16 mouse cellular contexts compared by ENCODE assay signal in the genomic region with DNA sequence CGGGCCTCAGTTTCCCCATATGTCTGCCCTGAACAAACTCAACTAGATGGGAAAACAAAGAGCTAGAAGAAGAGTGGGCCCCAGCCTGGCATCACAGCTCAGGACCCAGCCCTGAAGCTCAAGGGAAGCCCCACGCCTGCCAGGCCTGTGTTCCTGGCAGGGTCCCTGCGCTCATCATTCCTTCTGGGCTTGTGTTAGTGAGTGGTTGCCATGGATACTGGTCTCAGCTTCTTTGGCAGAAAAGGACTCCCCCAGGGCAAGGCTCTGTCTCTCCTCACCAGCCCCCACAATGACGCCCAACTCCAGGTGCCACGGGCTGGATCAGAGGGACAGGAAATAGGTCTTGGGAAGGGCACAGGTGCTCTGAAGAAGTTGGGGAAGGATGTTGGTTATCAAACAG. TPM values are rescaled to one million over a fixed set of nuclear protein-coding genes. Genes with fewer than 3 reads are reported as not detected.
DNase-seq lines count a peak whose midpoint lies in the region; ATAC-seq and TF ChIP-seq lines count a peak whose summit lies in the region.
"Had no signal": no experiment of that assay in that cellular context is flagged by ENCODE, and none has a peak within 500 bp of the region (broad histone marks: within the 10 kb centered on the region; RNA-seq: fewer than 3 reads in every experiment).

No protein-coding gene starts in this region.

- peak; percentile 35; the same call in 1 of the 2 replicates for ATAC-seq in frontal cortex, adult (ENCODE audit: low TSS enrichment)
- ATAC-seq in midbrain, embryonic 14.5 days (ENCODE audit: low FRiP score, low TSS enrichment) = no peak
- ATAC-seq in stomach, postnatal 0 days (ENCODE audit: low FRiP score, low TSS enrichment) = no peak
- ATAC-seq: Patski had no signal

- no peaks in the 10 kb centered on the region for H3K27me3 ChIP-seq in midbrain, embryonic 14.5 days (ENCODE audit: control insufficient read depth, insufficient read depth, low read length)
- peaks cover 35% of the 10 kb centered on the region for H3K27me3 ChIP-seq in midbrain, embryonic 10.5 days (ENCODE audit: low read depth, poor library complexity, severe bottlenecking)
- H3K27me3 ChIP-seq in stomach, postnatal 0 days (ENCODE audit: control insufficient read depth, insufficient read depth, low read length) = no peaks in the 10 kb centered on the region
- H3K27me3 ChIP-seq: Patski had no signal

- no peak for DNase-seq in frontal cortex, postnatal 14 days (ENCODE audit: low spot score in 2 of 2)
- DNase-seq in midbrain, embryonic 14.5 days = peak; percentile 56
- DNase-seq in midbrain, embryonic 10.5 days (ENCODE audit: low spot score) = no peak
- DNase-seq in layer of hippocampus, adult 9-11 months = peak; percentile 70
- no peak for DNase-seq in stomach, postnatal 0 days (ENCODE audit: low spot score)
- DNase-seq in cerebellum, postnatal 25 days = no peak
- DNase-seq in T-cell, adult 2 months (ENCODE audit: low spot score) = no peak
- DNase-seq: adrenal gland, postnatal 36 days; cerebellum, adult 9-10 months; heart, postnatal 14 days; lung, postnatal 36 days; thymus, postnatal 14 days had no signal

- TF ChIP-seq EP300 in stomach, postnatal 0 days (optimal IDR thresholded peaks at IDR 0.05) = no peak

- H3K27ac ChIP-seq in midbrain, embryonic 14.5 days (replicated peaks; ENCODE audit: low read depth, low read length) = no peak overlapping the region
- H3K27ac ChIP-seq in midbrain, embryonic 10.5 days (replicated peaks) = no peak overlapping the region
- peak overlapping the region; percentile 30; the same call in 1 of the 2 replicates for H3K27ac ChIP-seq in stomach, postnatal 0 days (replicated peaks)
- H3K27ac ChIP-seq: kidney, postnatal 0 days; limb, embryonic 13.5 days had no signal

- no peak for TF ChIP-seq CTCF in stomach, postnatal 0 days (IDR thresholded peaks at IDR 0.05; ENCODE audit: low read depth)

- H3K4me1 ChIP-seq in midbrain, embryonic 14.5 days (ENCODE audit: control insufficient read depth, insufficient read depth, low read length) = peaks cover 23% of the 10 kb centered on the region
- peaks cover 43% of the 10 kb centered on the region for H3K4me1 ChIP-seq in midbrain, embryonic 10.5 days
- peaks cover 6% of the 10 kb centered on the region; the same call in 1 of the 2 replicates for H3K4me1 ChIP-seq in stomach, postnatal 0 days (replicated peaks; ENCODE audit: control insufficient read depth, insufficient read depth)

- WGBS in midbrain, embryonic 14.5 days = 44% methylated on average over 5 of the region's 5 CpGs
- 68% methylated on average over 5 of the region's 5 CpGs for WGBS in midbrain, embryonic 10.5 days
- 54% methylated on average over 5 of the region's 5 CpGs for WGBS in stomach, postnatal 0 days

- H3K4me2 ChIP-seq in midbrain, embryonic 14.5 days (ENCODE audit: low read length) = no peak overlapping the region
- H3K4me2 ChIP-seq in stomach, postnatal 0 days (replicated peaks; ENCODE audit: low read depth) = no peak overlapping the region
- H3K4me2 ChIP-seq: limb, embryonic 13.5 days had no signal

- H3K36me3 ChIP-seq in midbrain, embryonic 14.5 days (ENCODE audit: control insufficient read depth, insufficient read depth, low read length) = no peaks in the 10 kb centered on the region
- no peaks in the 10 kb centered on the region for H3K36me3 ChIP-seq in midbrain, embryonic 10.5 days
- H3K36me3 ChIP-seq in stomach, postnatal 0 days (ENCODE audit: control insufficient read depth, insufficient read depth, low read length) = no peaks in the 10 kb centered on the region
- H3K36me3 ChIP-seq: limb, embryonic 13.5 days had no signal

- H3K4me3 ChIP-seq in midbrain, embryonic 14.5 days (replicated peaks; ENCODE audit: low read depth, low read length) = no peak overlapping the region
- H3K4me3 ChIP-seq in midbrain, embryonic 10.5 days = no peak overlapping the region
- no peak overlapping the region for H3K4me3 ChIP-seq in stomach, postnatal 0 days (ENCODE audit: low read depth, low read length)
- H3K4me3 ChIP-seq: limb, embryonic 13.5 days had no signal

- H3K9ac ChIP-seq in midbrain, embryonic 14.5 days (replicated peaks; ENCODE audit: low read length) = no peak overlapping the region
- no peak overlapping the region for H3K9ac ChIP-seq in stomach, postnatal 0 days (ENCODE audit: low read length)
- H3K9ac ChIP-seq: limb, embryonic 13.5 days had no signal

- H3K9me3 ChIP-seq in midbrain, embryonic 14.5 days (ENCODE audit: control insufficient read depth, low read length) = no peaks in the 10 kb centered on the region
- no peaks in the 10 kb centered on the region for H3K9me3 ChIP-seq in midbrain, embryonic 10.5 days (replicated peaks)
- H3K9me3 ChIP-seq in stomach, postnatal 0 days (ENCODE audit: control insufficient read depth, low read length) = no peaks in the 10 kb centered on the region
- H3K9me3 ChIP-seq: limb, embryonic 13.5 days had no signal

RNA-seq across cellular contexts. Expression of a gene that starts 4.5 kb away (rescaled TPM):
- 12.6 TPM in 2 replicates for polyA plus RNA-seq in midbrain, embryonic 14.5 days (2014; fragmentation: Nextera tagmentation; extraction: Ambion mirVana)
- polyA plus RNA-seq in midbrain, embryonic 10.5 days (2016; fragmentation: Nextera tagmentation; extraction: Ambion mirVana) = 2.1 and 2.9 TPM in 2 replicates
- 23.6 and 29.6 TPM in 2 replicates for polyA plus RNA-seq in stomach, postnatal 0 days (2015; fragmentation: Nextera tagmentation; extraction: Ambion mirVana)

RNA-seq across cellular contexts. Expression of a gene that starts 44.0 kb away (rescaled TPM):
- 52.0 and 66.0 TPM in 2 replicates for polyA plus RNA-seq in midbrain, embryonic 14.5 days (2014; fragmentation: Nextera tagmentation; extraction: Ambion mirVana)
- polyA plus RNA-seq in midbrain, embryonic 10.5 days (2016; fragmentation: Nextera tagmentation; extraction: Ambion mirVana) = 192 and 236 TPM in 2 replicates
- 52.2 and 57.6 TPM in 2 replicates for polyA plus RNA-seq in stomach, postnatal 0 days (2015; fragmentation: Nextera tagmentation; extraction: Ambion mirVana)

RNA-seq across cellular contexts. Expression of a gene that starts 49.8 kb away (rescaled TPM):
- polyA plus RNA-seq in midbrain, embryonic 14.5 days (2014; fragmentation: Nextera tagmentation; extraction: Ambion mirVana) = not detected in 2 replicates
- not detected in 2 replicates for polyA plus RNA-seq in midbrain, embryonic 10.5 days (2016; fragmentation: Nextera tagmentation; extraction: Ambion mirVana)
- 12.9 and 13.0 TPM in 2 replicates for polyA plus RNA-seq in stomach, postnatal 0 days (2015; fragmentation: Nextera tagmentation; extraction: Ambion mirVana)

Comparison
In these comparisons a context has a peak if more than half of its experiments do, and no peak if none do; other contexts are left out.
1. DNase-seq: peak in midbrain, embryonic 14.5 days (single experiment) and layer of hippocampus, adult 9-11 months (single experiment); none in frontal cortex, postnatal 14 days (0 of 2), midbrain, embryonic 10.5 days (single experiment), stomach, postnatal 0 days (single experiment), cerebellum, postnatal 25 days (0 of 2) and T-cell, adult 2 months (single experiment).
2. RNA of a gene that starts 49.8 kb away (polyA plus RNA-seq): 12.9 to 13.0 TPM in stomach, postnatal 0 days; not detected in midbrain, embryonic 14.5 days and not detected in midbrain, embryonic 10.5 days; every median in the first group is over 10 times any median in the second.